Mouse (Mus musculus) neural tube, embryonic 11.5 days (tissue): ENCODE data around the gene Aldh1l1. TPM values are rescaled to one million over a fixed set of nuclear protein-coding genes. Genes with fewer than 3 reads are reported as not detected.

Experiments used
- ATAC-seq: fragments of 200-750 bp; cut with Nextera tagmentation; 2 replicates; pipeline ENCODE4 v1.8.0; 2017; ENCODE audit warnings: moderate number of reproducible peaks, mild to moderate bottlenecking, moderate TSS enrichment, moderate library complexity; ENCODE audit not compliant: insufficient read depth, low FRiP score, low TSS enrichment
- DNase-seq: peaks from one replicate; pipeline ENCODE4 v3.0.0-alpha.2; 2015; ENCODE audit warnings: low spot score
- H3K27ac ChIP-seq: fragments of 300-500 bp; sonication (generic); 2 replicates; pipeline ENCODE4 v1.5.1; 2014; ENCODE audit warnings: low read depth, mild to moderate bottlenecking, low read length
- H3K27me3 ChIP-seq: fragments of 300-500 bp; sonication (generic); 2 replicates; pipeline ENCODE4 v1.6.1; 2014; ENCODE audit warnings: mild to moderate bottlenecking, low read length, mixed read lengths; ENCODE audit not compliant: control insufficient read depth, insufficient read depth
- H3K36me3 ChIP-seq: fragments of 300-500 bp; sonication (generic); 2 replicates; pipeline ENCODE4 v1.6.1; 2014; ENCODE audit warnings: mild to moderate bottlenecking, low read length, moderate library complexity, mixed read lengths; ENCODE audit not compliant: control insufficient read depth, insufficient read depth
- H3K4me1 ChIP-seq: fragments of 300-500 bp; sonication (generic); 2 replicates; pipeline ENCODE4 v1.6.1; 2014; ENCODE audit warnings: low read length, mixed read lengths; ENCODE audit not compliant: control insufficient read depth, insufficient read depth
- H3K4me2 ChIP-seq: fragments of 300-500 bp; sonication (generic); 2 replicates; pipeline ENCODE4 v1.6.1; 2014; ENCODE audit warnings: low read depth, mild to moderate bottlenecking, moderate library complexity
- H3K4me3 ChIP-seq: fragments of 300-500 bp; sonication (generic); 2 replicates; pipeline ENCODE4 v1.5.1; 2014; ENCODE audit warnings: low read depth, low read length
- H3K9ac ChIP-seq: fragments of 300-500 bp; sonication (generic); 2 replicates; pipeline ENCODE4 v1.6.1; 2014; ENCODE audit warnings: mild to moderate bottlenecking, low read length
- H3K9me3 ChIP-seq: fragments of 300-500 bp; sonication (generic); 2 replicates; pipeline ENCODE4 v1.6.1; 2016; ENCODE audit warnings: low read length; ENCODE audit not compliant: control insufficient read depth
- WGBS: fragments of 180-500 bp; shearing (Covaris S2); extraction: QIAGEN DNeasy Blood & Tissue Kit; methylation state at CpG from one replicate; pipeline ENCODE4 v1.1.7; 2014; 5-methylcytosine and 5-hydroxymethylcytosine counted together
- polyA plus RNA-seq: library from polyadenylated mRNA; unstranded; fragments of >200 nt; fragmentation: Nextera tagmentation; extraction: Ambion mirVana; gene quantifications from 2 replicates; pipeline ENCODE4 v1.2.1, GENCODE M21; 2014

Aldh1l1 gene
- polyA plus RNA-seq, 1 experiment from 2014 or later: 0.97 TPM

DNA sequence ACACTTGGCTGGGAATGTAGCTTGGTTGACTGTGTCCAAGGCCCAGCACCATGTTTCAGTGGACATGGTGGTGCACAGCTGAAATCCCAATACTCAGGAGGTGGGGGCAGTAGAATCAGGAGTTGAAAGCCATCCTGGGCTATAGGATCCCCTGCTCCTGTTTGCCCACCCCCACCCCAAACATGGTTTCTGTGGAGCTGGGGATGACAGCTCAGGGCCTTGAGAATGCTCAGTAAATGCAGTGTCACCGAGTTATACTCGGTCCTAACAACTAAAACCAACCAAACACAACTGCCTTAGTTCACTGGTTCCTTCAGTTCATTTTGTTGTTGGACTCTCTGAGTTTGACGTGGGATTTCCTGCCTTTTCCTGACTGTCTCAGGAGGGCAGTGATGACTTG is 156.8 kb downstream of the Aldh1l1 start:
- no peaks in the 10 kb centered on the region for H3K9me3 ChIP-seq

DNA sequence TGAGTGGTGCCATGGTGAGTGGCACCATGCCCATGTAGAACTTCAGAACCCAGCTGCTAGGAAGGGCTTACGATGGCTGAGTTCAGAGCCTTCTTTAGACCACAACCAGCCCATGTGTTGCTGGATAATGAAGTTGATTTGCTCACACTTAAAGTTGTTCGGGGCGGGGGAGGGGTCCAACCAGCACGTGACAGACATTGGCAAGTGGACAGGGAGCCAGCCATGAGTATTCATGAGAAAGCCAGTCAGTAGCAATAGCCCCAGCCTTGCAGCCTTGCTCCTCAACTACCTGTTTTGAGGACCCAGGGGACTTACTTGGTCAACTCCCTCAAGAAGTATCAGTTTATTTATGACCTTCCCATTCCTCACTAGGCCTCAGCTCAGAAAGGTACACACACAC is 158.7 kb downstream of the Aldh1l1 start:
- H3K9ac ChIP-seq: no peak overlapping the region
- no peaks in the 10 kb centered on the region for H3K36me3 ChIP-seq
- DNase-seq: no peak
- no peak overlapping the region for H3K27ac ChIP-seq
- no peak overlapping the region for H3K4me2 ChIP-seq
- H3K4me1 ChIP-seq: no peaks in the 10 kb centered on the region
- H3K9me3 ChIP-seq: no peaks in the 10 kb centered on the region
- H3K4me3 ChIP-seq: no peak overlapping the region
- WGBS: 80% methylated on average over 4 of the region's 4 CpGs
- no peak for ATAC-seq
- no peaks in the 10 kb centered on the region for H3K27me3 ChIP-seq

More for the DNA sequence above, 156.8 kb downstream of the Aldh1l1 start:
- Histone ChIP-seq H3K27me3 (no peaks in the 10 kb centered on the region), H3K27ac (no peak overlapping the region), H3K4me2 (no peak overlapping the region), H3K4me3 (no peak overlapping the region), H3K4me1 (no peaks in the 10 kb centered on the region), H3K36me3 (no peaks in the 10 kb centered on the region), H3K9ac (no peak overlapping the region)
- 80% methylated on average over 3 of the region's 3 CpGs for WGBS
- no peak for ATAC-seq
- DNase-seq: no peak

DNA sequence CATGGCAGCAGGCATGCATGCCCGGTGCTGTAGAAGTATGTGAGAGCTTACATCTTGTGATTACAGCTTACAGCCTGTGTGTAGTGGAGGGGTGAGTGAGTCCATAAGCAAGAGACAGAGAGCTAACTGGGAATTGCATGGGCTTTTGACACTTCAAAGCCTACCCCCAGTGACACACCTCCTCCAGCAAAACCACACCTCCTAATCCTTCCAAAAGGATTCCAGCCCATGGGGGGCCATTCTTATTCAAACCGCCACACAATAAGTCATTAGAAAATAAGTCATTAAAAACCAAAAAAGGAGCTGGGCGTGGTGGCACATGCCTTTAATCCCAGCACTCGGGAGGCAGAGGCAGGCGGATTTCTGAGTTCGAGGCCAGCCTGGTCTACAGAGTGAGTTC is 162.2 kb downstream of the Aldh1l1 start:
- Histone ChIP-seq H3K9me3 (no peaks in the 10 kb centered on the region), H3K4me2 (no peak overlapping the region), H3K27ac (no peak overlapping the region), H3K4me1 (no peaks in the 10 kb centered on the region), H3K4me3 (no peak overlapping the region), H3K36me3 (no peaks in the 10 kb centered on the region), H3K9ac (no peak overlapping the region), H3K27me3 (no peaks in the 10 kb centered on the region)
- 90% methylated on average over 6 of the region's 6 CpGs for WGBS
- ATAC-seq (no peak), DNase-seq (no peak)

DNA sequence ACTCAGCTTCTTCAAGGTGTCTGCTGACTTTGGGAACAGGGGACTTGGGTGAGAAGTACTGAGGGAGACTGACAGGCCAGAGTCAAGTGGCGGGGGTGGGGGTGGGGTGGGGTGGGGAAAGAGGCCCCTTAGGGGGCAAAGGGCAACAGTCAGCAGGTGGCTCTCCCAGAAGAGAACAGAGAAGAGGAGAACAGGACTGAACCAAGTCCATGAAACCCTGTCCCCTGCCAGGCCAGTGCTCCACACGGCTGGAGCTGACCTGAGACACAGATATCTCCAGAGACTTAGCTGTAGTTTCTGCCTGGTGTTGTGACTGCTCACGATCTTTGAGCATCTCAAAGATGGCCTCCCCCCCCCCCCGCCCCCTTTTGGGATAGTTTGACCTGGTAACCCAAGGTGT is 163.1 kb downstream of the Aldh1l1 start:
- no peaks in the 10 kb centered on the region for H3K27me3 ChIP-seq
- H3K9ac ChIP-seq: no peak overlapping the region
- WGBS: 93% methylated on average over 4 of the region's 4 CpGs
- no peaks in the 10 kb centered on the region for H3K36me3 ChIP-seq
- no peak overlapping the region for H3K4me2 ChIP-seq
- no peak overlapping the region for H3K27ac ChIP-seq
- DNase-seq: no peak
- H3K4me1 ChIP-seq: no peaks in the 10 kb centered on the region
- ATAC-seq: no peak
- no peak overlapping the region for H3K4me3 ChIP-seq
- no peaks in the 10 kb centered on the region for H3K9me3 ChIP-seq

Other genes starting within 250 kb of the Aldh1l1 start
- gene Vmn1r54, start 240.1 kb upstream of the Aldh1l1 start, polyA plus RNA-seq: not detected in 2 replicates
- not detected in 2 replicates for gene BC048671, start 185.2 kb upstream of the Aldh1l1 start, polyA plus RNA-seq
- not detected in 2 replicates for gene Chst13, start 161.2 kb upstream of the Aldh1l1 start, polyA plus RNA-seq
- gene Uroc1, start 153.1 kb upstream of the Aldh1l1 start, polyA plus RNA-seq: not detected in 2 replicates
- 11.5 and 15.1 TPM in 2 replicates for gene Zxdc, start 116.9 kb upstream of the Aldh1l1 start, polyA plus RNA-seq
- 0.96 and 1.2 TPM in 2 replicates for gene Cfap100, start 57.6 kb upstream of the Aldh1l1 start, polyA plus RNA-seq
- gene Klf15, start 23.9 kb upstream of the Aldh1l1 start, polyA plus RNA-seq: 3.1 and 3.2 TPM in 2 replicates
- 2.7 and 3.1 TPM in 2 replicates for gene Slc41a3, start 118.3 kb downstream of the Aldh1l1 start, polyA plus RNA-seq